Comparison of ENCODE assay signal across 19 mouse cellular contexts in the genomic region with DNA sequence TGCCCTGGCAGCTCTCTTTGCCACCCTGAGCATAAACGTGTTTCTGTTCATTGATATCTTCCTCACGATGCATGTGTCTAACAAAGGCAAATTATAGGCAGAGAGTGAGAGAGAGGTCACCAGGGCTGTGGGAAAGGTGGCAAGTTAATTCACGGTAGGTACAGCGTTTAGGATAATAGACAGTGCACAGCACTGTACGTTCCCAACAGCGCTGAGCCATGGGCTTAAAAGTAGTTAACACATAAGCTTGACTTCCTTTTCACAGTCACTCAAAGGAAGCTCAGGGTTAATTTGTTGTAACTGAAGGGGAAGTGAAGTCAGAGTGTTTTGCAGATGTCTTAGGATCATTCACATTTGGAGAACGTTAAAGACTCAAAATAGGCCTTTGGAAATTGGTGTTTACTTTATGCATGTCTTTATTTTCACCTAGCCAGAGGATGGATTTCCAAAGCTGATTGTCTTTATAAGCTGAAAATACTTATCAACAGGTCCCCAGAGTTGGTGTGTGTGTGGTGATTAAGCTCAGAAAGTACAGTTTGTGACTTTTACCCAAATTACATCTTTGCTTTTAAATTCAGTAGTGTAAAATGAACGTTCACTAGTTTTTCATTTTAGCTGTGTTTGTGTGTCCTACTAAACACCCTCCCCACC. TPM values are rescaled to one million over a fixed set of nuclear protein-coding genes. Genes with fewer than 3 reads are reported as not detected.
DNase-seq lines count a peak whose midpoint lies in the region; ATAC-seq and TF ChIP-seq lines count a peak whose summit lies in the region.
"Had no signal": no experiment of that assay in that cellular context is flagged by ENCODE, and none has a peak within 500 bp of the region (broad histone marks: within the 10 kb centered on the region; RNA-seq: fewer than 3 reads in every experiment).

No protein-coding gene starts in this region.

- WGBS in liver, embryonic 14.5 days (ENCODE audit: insufficient replicate concordance) = 22% methylated on average over 8 of the region's 8 CpGs
- WGBS in forebrain, embryonic 16.5 days = 87% methylated on average over 8 of the region's 8 CpGs
- WGBS in hindbrain, embryonic 16.5 days = 87% methylated on average over 8 of the region's 8 CpGs

- no peak overlapping the region for H3K27ac ChIP-seq in liver, embryonic 14.5 days
- H3K27ac ChIP-seq in forebrain, embryonic 16.5 days (ENCODE audit: low read length) = no peak overlapping the region
- H3K27ac ChIP-seq in hindbrain, embryonic 16.5 days (ENCODE audit: low read depth, low read length) = no peak overlapping the region
- H3K27ac ChIP-seq: embryonic facial prominence, embryonic 12.5 days; forebrain, embryonic 12.5 days; hindbrain, embryonic 15.5 days; neural tube, embryonic 13.5 days had no signal

- DNase-seq in c-Kit-positive CD71-positive TER-119-negative erythroid progenitor cells, embryonic 14.5 days (ENCODE audit: low read depth) = peak; percentile 63
- peak in 1 of 3 experiments; percentile 17 for DNase-seq in liver, embryonic 14.5 days (ENCODE audit: low read depth in 3 of 3, low spot score in 3 of 3)
- DNase-seq in adrenal gland, adult 8-10 months = no peak
- DNase-seq: cerebellum, adult 9-11 months; gastrocnemius, postnatal 10 days; left cerebral cortex, postnatal 4 days; midbrain, embryonic 14.5 days; retina, postnatal 1 day had no signal

- H3K36me3 ChIP-seq in liver, embryonic 14.5 days (replicated peaks; ENCODE audit: control insufficient read depth, insufficient read depth, low read depth) = no peaks in the 10 kb centered on the region; the same call in none of the 2 replicates
- peaks cover 22% of the 10 kb centered on the region for H3K36me3 ChIP-seq in forebrain, embryonic 16.5 days (ENCODE audit: control insufficient read depth, insufficient read depth)
- H3K36me3 ChIP-seq in hindbrain, embryonic 16.5 days (ENCODE audit: control insufficient read depth, insufficient read depth, low read length) = peaks cover 8% of the 10 kb centered on the region; the same call in 1 of the 2 replicates

- TF ChIP-seq EP300 in liver, embryonic 14.5 days (IDR thresholded peaks at IDR 0.05; ENCODE audit: low read depth) = peak; percentile 40

- no peak overlapping the region for H3K9ac ChIP-seq in liver, embryonic 14.5 days (replicated peaks)
- H3K9ac ChIP-seq in forebrain, embryonic 16.5 days (replicated peaks; ENCODE audit: low read depth, low read length) = no peak overlapping the region
- no peak overlapping the region for H3K9ac ChIP-seq in hindbrain, embryonic 16.5 days (ENCODE audit: low read depth, low read length)
- H3K9ac ChIP-seq: embryonic facial prominence, embryonic 12.5 days; forebrain, embryonic 12.5 days; hindbrain, embryonic 15.5 days; neural tube, embryonic 13.5 days had no signal

- no peak for TF ChIP-seq CTCF in liver, embryonic 14.5 days (IDR thresholded peaks at IDR 0.05; ENCODE audit: low read depth)

- H3K4me2 ChIP-seq in liver, embryonic 14.5 days (ENCODE audit: low read depth) = 0 out of 2 replicates have a peak overlapping the region, but pooled peaks have one; percentile 0
- no peak overlapping the region for H3K4me2 ChIP-seq in forebrain, embryonic 16.5 days (ENCODE audit: low read length)
- no peak overlapping the region for H3K4me2 ChIP-seq in hindbrain, embryonic 16.5 days (ENCODE audit: low read length)
- H3K4me2 ChIP-seq: embryonic facial prominence, embryonic 12.5 days; forebrain, embryonic 12.5 days; hindbrain, embryonic 15.5 days; neural tube, embryonic 13.5 days had no signal

- peaks cover 7 to 20% of the 10 kb centered on the region in 2 experiments for H3K4me1 ChIP-seq in liver, embryonic 14.5 days (replicated peaks; ENCODE audit: control insufficient read depth in 2 of 2, insufficient read depth in 2 of 2, low read length in 1 of 2)
- no peaks in the 10 kb centered on the region for H3K4me1 ChIP-seq in forebrain, embryonic 16.5 days (replicated peaks; ENCODE audit: control insufficient read depth, insufficient read depth, low read length)
- H3K4me1 ChIP-seq in hindbrain, embryonic 16.5 days (ENCODE audit: control insufficient read depth, insufficient read depth, low read depth, low read length) = no peaks in the 10 kb centered on the region
- H3K4me1 ChIP-seq: embryonic facial prominence, embryonic 12.5 days; forebrain, embryonic 12.5 days; hindbrain, embryonic 15.5 days; neural tube, embryonic 13.5 days had no signal

- ATAC-seq in CD4-positive, CD25-positive, alpha-beta regulatory T cell, adult 4 months = peak; percentile 66
- ATAC-seq in liver, embryonic 14.5 days (ENCODE audit: insufficient read depth) = peak; percentile 46; the same call in 1 of the 2 replicates
- ATAC-seq in neutrophil, adult 5-6 weeks (ENCODE audit: extremely low read depth, insufficient number of reproducible peaks, low FRiP score, poor library complexity, severe bottlenecking) = peak; percentile 35; the same call in 1 of the 2 replicates
- ATAC-seq in forebrain, embryonic 16.5 days = no peak
- ATAC-seq in hindbrain, embryonic 16.5 days = no peak

- no peaks in the 10 kb centered on the region for H3K27me3 ChIP-seq in liver, embryonic 14.5 days (ENCODE audit: control insufficient read depth, insufficient read depth, low read length)
- no peaks in the 10 kb centered on the region for H3K27me3 ChIP-seq in forebrain, embryonic 16.5 days (replicated peaks; ENCODE audit: control insufficient read depth, insufficient read depth, low read length)
- no peaks in the 10 kb centered on the region for H3K27me3 ChIP-seq in hindbrain, embryonic 16.5 days (replicated peaks; ENCODE audit: control insufficient read depth, insufficient read depth, low read length)
- H3K27me3 ChIP-seq: embryonic facial prominence, embryonic 12.5 days; forebrain, embryonic 12.5 days; hindbrain, embryonic 15.5 days; neural tube, embryonic 13.5 days had no signal

- H3K9me3 ChIP-seq in liver, embryonic 14.5 days (ENCODE audit: control insufficient read depth, low read length) = no peaks in the 10 kb centered on the region
- H3K9me3 ChIP-seq in forebrain, embryonic 16.5 days (ENCODE audit: control insufficient read depth, low read length) = no peaks in the 10 kb centered on the region
- no peaks in the 10 kb centered on the region for H3K9me3 ChIP-seq in hindbrain, embryonic 16.5 days (ENCODE audit: control insufficient read depth, low read length)
- H3K9me3 ChIP-seq: embryonic facial prominence, embryonic 12.5 days; forebrain, embryonic 12.5 days; hindbrain, embryonic 15.5 days; neural tube, embryonic 13.5 days had no signal

- no peak overlapping the region for H3K4me3 ChIP-seq in liver, embryonic 14.5 days (ENCODE audit: insufficient read depth in 1 of 2, low read depth in 2 of 2, low read length in 2 of 2)
- H3K4me3 ChIP-seq in forebrain, embryonic 16.5 days (replicated peaks; ENCODE audit: low read length) = no peak overlapping the region
- no peak overlapping the region for H3K4me3 ChIP-seq in hindbrain, embryonic 16.5 days (ENCODE audit: low read length)
- H3K4me3 ChIP-seq: embryonic facial prominence, embryonic 12.5 days; forebrain, embryonic 12.5 days; hindbrain, embryonic 15.5 days; neural tube, embryonic 13.5 days had no signal

RNA-seq across cellular contexts. Expression of gene Gpr18, which starts 9.1 kb away (rescaled TPM):
- polyA plus RNA-seq in CD4-positive, CD25-positive, alpha-beta regulatory T cell, adult 4 months (2017; shearing (Covaris generic)) = 10 to 100 TPM; 92.7 to 95.9 TPM
- polyA plus RNA-seq in liver, embryonic 14.5 days (2012; rRNA removed) = 0.08 and 0.12 TPM in 2 replicates
- polyA plus RNA-seq in liver, embryonic 14.5 days (2014; fragmentation: Nextera tagmentation; extraction: Ambion mirVana) = 0.17 TPM in 1 of 2 replicates, not detected in the other
- total RNA-seq in neutrophil, adult 5-6 weeks (2017) = 95.0 and 98.8 TPM in 2 replicates
- polyA plus RNA-seq in forebrain, embryonic 16.5 days (2015; fragmentation: Nextera tagmentation; extraction: Ambion mirVana) = 0.28 TPM in 1 of 2 replicates, not detected in the other
- under 1 TPM; 0.22 to 0.52 (median 0.45) TPM for total RNA-seq in adrenal gland, adult 8-10 months (2022)
- 0.10 and 0.16 TPM in 2 replicates for polyA plus RNA-seq in hindbrain, embryonic 16.5 days (2015; fragmentation: Nextera tagmentation; extraction: Ambion mirVana)
- total RNA-seq: gastrocnemius, postnatal 10 days; layer of hippocampus, postnatal 10 days; left cerebral cortex, postnatal 4 days had no signal
- polyA plus RNA-seq: heart, embryonic 14.5 days; kidney, embryonic 16.5 days; midbrain, embryonic 14.5 days had no signal

RNA-seq across cellular contexts. Expression of gene Ubac2, which starts 28.0 kb away (rescaled TPM):
- polyA plus RNA-seq in CD4-positive, CD25-positive, alpha-beta regulatory T cell, adult 4 months (2017; shearing (Covaris generic)) = 10 to 100 TPM; 83.5 to 93.7 TPM
- 9.4 and 10.1 TPM in 2 replicates for polyA plus RNA-seq in liver, embryonic 14.5 days (2012; rRNA removed)
- polyA plus RNA-seq in liver, embryonic 14.5 days (2014; fragmentation: Nextera tagmentation; extraction: Ambion mirVana) = 16.4 TPM in 2 replicates
- total RNA-seq in neutrophil, adult 5-6 weeks (2017) = 31.9 and 32.0 TPM in 2 replicates
- 51.0 and 54.4 TPM in 2 replicates for polyA plus RNA-seq in forebrain, embryonic 16.5 days (2015; fragmentation: Nextera tagmentation; extraction: Ambion mirVana)
- 10 to 100 TPM; 32.8 to 43.5 (median 39.2) TPM for total RNA-seq in adrenal gland, adult 8-10 months (2022)
- polyA plus RNA-seq in hindbrain, embryonic 16.5 days (2015; fragmentation: Nextera tagmentation; extraction: Ambion mirVana) = 48.9 and 51.8 TPM in 2 replicates

RNA-seq across cellular contexts. Expression of gene Gpr183, which starts 58.5 kb away (rescaled TPM):
- polyA plus RNA-seq in CD4-positive, CD25-positive, alpha-beta regulatory T cell, adult 4 months (2017; shearing (Covaris generic)) = 100 to 1,000 TPM; 102 to 104 TPM
- polyA plus RNA-seq in liver, embryonic 14.5 days (2012; rRNA removed) = 0.75 and 0.79 TPM in 2 replicates
- 0.62 and 1.3 TPM in 2 replicates for polyA plus RNA-seq in liver, embryonic 14.5 days (2014; fragmentation: Nextera tagmentation; extraction: Ambion mirVana)
- 73.9 and 74.6 TPM in 2 replicates for total RNA-seq in neutrophil, adult 5-6 weeks (2017)
- 1.1 and 1.3 TPM in 2 replicates for polyA plus RNA-seq in forebrain, embryonic 16.5 days (2015; fragmentation: Nextera tagmentation; extraction: Ambion mirVana)
- 1 to 10 TPM in 3 of 4 experiments, under 1 TPM in 1; 0.80 to 2.2 (median 1.4) TPM for total RNA-seq in adrenal gland, adult 8-10 months (2022)
- 0.81 and 1.2 TPM in 2 replicates for polyA plus RNA-seq in hindbrain, embryonic 16.5 days (2015; fragmentation: Nextera tagmentation; extraction: Ambion mirVana)

Comparison
In these comparisons a context has a peak if more than half of its experiments do, and no peak if none do; other contexts are left out.
1. ATAC-seq: peak in CD4-positive, CD25-positive, alpha-beta regulatory T cell, adult 4 months (single experiment), liver, embryonic 14.5 days (single experiment) and neutrophil, adult 5-6 weeks (single experiment); none in forebrain, embryonic 16.5 days (single experiment) and hindbrain, embryonic 16.5 days (single experiment).
2. RNA of gene Gpr18, which starts 9.1 kb away (polyA plus RNA-seq): 92.7 to 95.9 TPM in CD4-positive, CD25-positive, alpha-beta regulatory T cell, adult 4 months; 0.28 TPM in forebrain, embryonic 16.5 days, 0.08 to 0.17 TPM in liver, embryonic 14.5 days and 0.10 to 0.16 TPM in hindbrain, embryonic 16.5 days; every median in the first group is over 10 times any median in the second.
3. RNA of gene Gpr183, which starts 58.5 kb away (polyA plus RNA-seq): 102 to 104 TPM in CD4-positive, CD25-positive, alpha-beta regulatory T cell, adult 4 months; 1.1 to 1.3 TPM in forebrain, embryonic 16.5 days, 0.81 to 1.2 TPM in hindbrain, embryonic 16.5 days and 0.62 to 1.3 TPM in liver, embryonic 14.5 days; every median in the first group is over 10 times any median in the second.